Mouse (Mus musculus): Measurements from ENCODE around the gene Bicra.
A peak's percentile ranks its signal among the peaks of the same experiment; 100 is the strongest.

Gene Bicra

GRCm38 (mm10) chr7:16015384-16015783 lies 32.3 kb downstream of the Bicra start:
- H3K36me3 ChIP-seq (ENCODE audit: insufficient read depth, low read length), result peaks cover 15% of the 10 kb centered on the region
- H3K4me3 ChIP-seq (replicated peaks; ENCODE audit: low read length), result no peak overlapping the region
- H3K27me3 ChIP-seq (ENCODE audit: insufficient read depth, low read length), result no peaks in the 10 kb centered on the region

GRCm38 (mm10) chr7:16014521-16015175 lies 33.1 kb downstream of the Bicra start:
- Histone ChIP-seq H3K4me3 (replicated peaks; ENCODE audit: low read length) (no peak overlapping the region), H3K4me1 (replicated peaks; ENCODE audit: low read depth, low read length) (peaks cover 67% of the 10 kb centered on the region), H3K9me3 (ENCODE audit: low read length) (no peaks in the 10 kb centered on the region), H3K36me3 (ENCODE audit: insufficient read depth, low read length) (peaks cover 15% of the 10 kb centered on the region), H3K27me3 (ENCODE audit: insufficient read depth, low read length) (no peaks in the 10 kb centered on the region)
- TF ChIP-seq NANOG (IDR thresholded peaks at IDR 0.05; ENCODE audit: borderline replicate concordance, low read length), result no peak
- no peak for TF ChIP-seq CTCF (conservative IDR thresholded peaks at IDR 0.05; ENCODE audit: low read length)
- no peak for TF ChIP-seq POU5F1 (IDR thresholded peaks at IDR 0.05; ENCODE audit: borderline replicate concordance, low read length)

More at GRCm38 (mm10) chr7:16015384-16015783, 32.3 kb downstream of the Bicra start:
- H3K9me3 ChIP-seq (ENCODE audit: low read length), result no peaks in the 10 kb centered on the region
- no peak for TF ChIP-seq POU5F1 (IDR thresholded peaks at IDR 0.05; ENCODE audit: borderline replicate concordance, low read length)
- no peak for TF ChIP-seq CTCF (conservative IDR thresholded peaks at IDR 0.05; ENCODE audit: low read length)
- TF ChIP-seq NANOG (IDR thresholded peaks at IDR 0.05; ENCODE audit: borderline replicate concordance, low read length), result no peak
- H3K4me1 ChIP-seq (replicated peaks; ENCODE audit: low read depth, low read length), result peaks cover 65% of the 10 kb centered on the region

GRCm38 (mm10) chr7:16013722-16014275 lies 33.9 kb downstream of the Bicra start:
- Histone ChIP-seq H3K4me1 (replicated peaks; ENCODE audit: low read depth, low read length) (peaks cover 66% of the 10 kb centered on the region), H3K36me3 (ENCODE audit: insufficient read depth, low read length) (peaks cover 15% of the 10 kb centered on the region), H3K4me3 (replicated peaks; ENCODE audit: low read length) (no peak overlapping the region), H3K27me3 (ENCODE audit: insufficient read depth, low read length) (no peaks in the 10 kb centered on the region), H3K9me3 (ENCODE audit: low read length) (no peaks in the 10 kb centered on the region)
- TF ChIP-seq NANOG (IDR thresholded peaks at IDR 0.05; ENCODE audit: borderline replicate concordance, low read length), result no peak

- no peak overlapping the region for H3K4me3 ChIP-seq (replicated peaks; ENCODE audit: low read length)
- H3K9me3 ChIP-seq (ENCODE audit: low read length), result no peaks in the 10 kb centered on the region
- TF ChIP-seq POU5F1 (IDR thresholded peaks at IDR 0.05; ENCODE audit: borderline replicate concordance, low read length) (no peak), NANOG (IDR thresholded peaks at IDR 0.05; ENCODE audit: borderline replicate concordance, low read length) (no peak), CTCF (conservative IDR thresholded peaks at IDR 0.05; ENCODE audit: low read length) (peak; percentile 91)
- peaks cover 16% of the 10 kb centered on the region for H3K36me3 ChIP-seq (ENCODE audit: insufficient read depth, low read length)
- H3K27me3 ChIP-seq (ENCODE audit: insufficient read depth, low read length), result no peaks in the 10 kb centered on the region
- peaks cover 67% of the 10 kb centered on the region for H3K4me1 ChIP-seq (replicated peaks; ENCODE audit: low read depth, low read length)
Measured at GRCm38 (mm10) chr7:16012576-16013263, 35.0 kb downstream of the Bicra start.

- H3K4me3 ChIP-seq (replicated peaks; ENCODE audit: low read length), result 0 out of 2 replicates have a peak overlapping the region, but pooled peaks have one; percentile 5
- H3K9me3 ChIP-seq (ENCODE audit: low read length), result no peaks in the 10 kb centered on the region
- H3K4me1 ChIP-seq (replicated peaks; ENCODE audit: low read depth, low read length), result peaks cover 70% of the 10 kb centered on the region
- TF ChIP-seq POU5F1 (IDR thresholded peaks at IDR 0.05; ENCODE audit: borderline replicate concordance, low read length) (no peak), NANOG (IDR thresholded peaks at IDR 0.05; ENCODE audit: borderline replicate concordance, low read length) (no peak), CTCF (conservative IDR thresholded peaks at IDR 0.05; ENCODE audit: low read length) (no peak)
- H3K36me3 ChIP-seq (ENCODE audit: insufficient read depth, low read length), result peaks cover 19% of the 10 kb centered on the region
- no peaks in the 10 kb centered on the region for H3K27me3 ChIP-seq (ENCODE audit: insufficient read depth, low read length)
Measured at GRCm38 (mm10) chr7:16011418-16012085, 36.2 kb downstream of the Bicra start.

- H3K27me3 ChIP-seq (ENCODE audit: insufficient read depth, low read length), result no peaks in the 10 kb centered on the region
- H3K9me3 ChIP-seq (ENCODE audit: low read length), result no peaks in the 10 kb centered on the region
- H3K4me1 ChIP-seq (replicated peaks; ENCODE audit: low read depth, low read length), result peaks cover 78% of the 10 kb centered on the region
- peaks cover 19% of the 10 kb centered on the region for H3K36me3 ChIP-seq (ENCODE audit: insufficient read depth, low read length)
- H3K4me3 ChIP-seq (replicated peaks; ENCODE audit: low read length), result no peak overlapping the region
- TF ChIP-seq POU5F1 (IDR thresholded peaks at IDR 0.05; ENCODE audit: borderline replicate concordance, low read length) (no peak), CTCF (conservative IDR thresholded peaks at IDR 0.05; ENCODE audit: low read length) (no peak), NANOG (IDR thresholded peaks at IDR 0.05; ENCODE audit: borderline replicate concordance, low read length) (no peak)
Measured at GRCm38 (mm10) chr7:16010649-16011048, 37.1 kb downstream of the Bicra start.

GRCm38 (mm10) chr7:16009636-16010035 lies 38.1 kb downstream of the Bicra start:
- H3K4me3 ChIP-seq (replicated peaks; ENCODE audit: low read length), result no peak overlapping the region
- no peaks in the 10 kb centered on the region for H3K9me3 ChIP-seq (ENCODE audit: low read length)
- H3K27me3 ChIP-seq (ENCODE audit: insufficient read depth, low read length), result no peaks in the 10 kb centered on the region
- H3K4me1 ChIP-seq (replicated peaks; ENCODE audit: low read depth, low read length), result peaks cover 78% of the 10 kb centered on the region
- H3K36me3 ChIP-seq (ENCODE audit: insufficient read depth, low read length), result peaks cover 19% of the 10 kb centered on the region
- no peak for TF ChIP-seq NANOG (IDR thresholded peaks at IDR 0.05; ENCODE audit: borderline replicate concordance, low read length)
- no peak for TF ChIP-seq POU5F1 (IDR thresholded peaks at IDR 0.05; ENCODE audit: borderline replicate concordance, low read length)
- TF ChIP-seq CTCF (conservative IDR thresholded peaks at IDR 0.05; ENCODE audit: low read length), result no peak

GRCm38 (mm10) chr7:16005020-16005419 lies 42.7 kb downstream of the Bicra start:
- H3K4me1 ChIP-seq (replicated peaks; ENCODE audit: low read depth, low read length), result peaks cover 71% of the 10 kb centered on the region
- H3K9me3 ChIP-seq (ENCODE audit: low read length), result no peaks in the 10 kb centered on the region
- no peak overlapping the region for H3K4me3 ChIP-seq (replicated peaks; ENCODE audit: low read length)
- peaks cover 4% of the 10 kb centered on the region; the same call in 1 of the 2 replicates for H3K36me3 ChIP-seq (ENCODE audit: insufficient read depth, low read length)
- no peak for TF ChIP-seq POU5F1 (IDR thresholded peaks at IDR 0.05; ENCODE audit: borderline replicate concordance, low read length)
- TF ChIP-seq CTCF (conservative IDR thresholded peaks at IDR 0.05; ENCODE audit: low read length), result no peak
- no peak for TF ChIP-seq NANOG (IDR thresholded peaks at IDR 0.05; ENCODE audit: borderline replicate concordance, low read length)
- H3K27me3 ChIP-seq (ENCODE audit: insufficient read depth, low read length), result no peaks in the 10 kb centered on the region

Measured in E14TG2a.4 (cell line).